Mouse (Mus musculus) natural killer cell, adult 2 months (primary cell): ENCODE measurements around the gene Sema3b.
A peak's percentile ranks its signal among the peaks of the same experiment; 100 is the strongest.

Experiments used
- DNase-seq, 2 experiments: peaks; one replicate each; pipeline ENCODE4 v3.0.0; 2022; ENCODE audit warnings: low spot score in 2 of 2

The Sema3b gene

GRCm38 (mm10) chr9:107612945-107613569 lies 4.0 kb upstream of the Sema3b start:
- DNase-seq: no peak

- peak; percentile 94 to 96 for DNase-seq
These were observed 3.3 kb upstream of the Sema3b start for GRCm38 (mm10) chr9:107612191-107612944.

DNA sequence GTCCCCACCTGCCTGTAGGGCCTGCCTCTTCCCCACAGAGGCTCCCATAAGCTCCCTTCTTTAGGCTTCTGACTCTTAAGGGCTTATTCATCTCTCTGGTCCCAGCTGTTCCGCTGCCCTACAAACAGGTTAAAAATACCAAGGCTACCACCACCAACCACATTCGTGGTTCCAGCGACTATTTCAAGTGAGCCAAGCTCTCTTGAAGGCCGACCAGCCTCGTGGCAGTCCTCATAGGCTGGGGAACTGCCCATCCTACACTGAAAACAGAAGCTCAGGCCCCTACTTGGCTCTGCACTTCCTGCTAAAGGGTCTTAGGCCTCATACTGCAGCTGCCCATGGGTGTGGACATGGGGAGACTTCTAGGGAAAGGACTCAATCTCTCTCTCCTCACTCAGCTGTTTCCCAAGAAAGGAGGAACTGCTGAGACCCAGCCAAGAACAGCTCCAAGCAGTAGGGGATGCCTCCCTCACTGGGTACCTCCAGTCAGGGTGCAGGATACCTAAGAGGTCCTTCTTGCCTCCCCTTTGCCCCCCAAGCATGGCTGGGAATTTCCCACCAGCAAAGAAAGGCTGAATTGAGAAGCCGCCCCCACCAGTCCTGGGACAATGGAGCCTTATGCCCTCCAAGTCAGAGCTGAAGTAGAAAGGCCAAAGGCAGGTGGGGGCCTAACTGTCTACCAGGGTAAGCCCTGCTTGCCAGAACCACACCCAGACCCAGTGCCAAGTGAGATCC lies 2.6 kb upstream of the Sema3b start:
- no peak for DNase-seq

DNA sequence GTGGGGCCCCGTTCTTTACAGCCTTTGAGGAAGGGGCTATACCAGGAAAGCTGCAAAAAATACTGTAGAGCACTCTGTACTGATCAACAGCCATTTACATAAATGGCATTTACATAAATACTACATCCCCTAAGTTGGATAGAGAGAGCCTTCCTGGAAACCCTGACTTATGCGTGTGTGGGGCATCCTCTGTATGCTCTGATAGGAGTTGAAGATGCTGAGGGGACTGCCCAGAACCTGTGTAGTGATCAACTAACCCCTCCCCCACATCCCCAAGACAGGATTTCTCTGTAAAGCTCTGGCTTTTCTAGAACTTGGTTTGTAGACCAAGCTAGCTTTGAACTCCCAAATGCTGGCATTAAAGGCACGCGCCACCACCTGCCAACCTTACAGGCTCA lies 403 bp upstream of the Sema3b start:
- DNase-seq: no peak

GRCm38 (mm10) chr9:107607653-107608245 lies 1.3 kb downstream of the Sema3b start:
- DNase-seq: no peak

DNA sequence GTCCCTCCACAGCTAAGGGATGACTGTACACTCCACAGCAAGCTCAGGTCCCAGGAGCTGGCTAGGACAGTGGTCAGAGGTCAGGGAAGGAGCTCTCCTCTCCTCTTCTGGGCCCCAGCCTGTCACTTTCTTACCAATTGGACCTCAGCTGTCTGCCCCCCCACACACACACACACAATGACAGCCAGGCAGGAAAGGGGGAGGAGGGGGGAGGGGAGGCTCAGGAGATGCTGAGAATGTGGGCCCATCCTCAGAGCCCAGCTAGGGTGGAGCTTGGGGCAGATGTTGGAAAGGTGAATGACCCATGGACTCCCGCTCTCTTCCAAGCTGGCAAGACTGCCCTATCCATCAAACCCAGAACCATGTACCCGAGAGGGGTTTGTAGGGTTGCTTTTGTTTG lies 2.0 kb downstream of the Sema3b start:
- DNase-seq: no peak

DNA sequence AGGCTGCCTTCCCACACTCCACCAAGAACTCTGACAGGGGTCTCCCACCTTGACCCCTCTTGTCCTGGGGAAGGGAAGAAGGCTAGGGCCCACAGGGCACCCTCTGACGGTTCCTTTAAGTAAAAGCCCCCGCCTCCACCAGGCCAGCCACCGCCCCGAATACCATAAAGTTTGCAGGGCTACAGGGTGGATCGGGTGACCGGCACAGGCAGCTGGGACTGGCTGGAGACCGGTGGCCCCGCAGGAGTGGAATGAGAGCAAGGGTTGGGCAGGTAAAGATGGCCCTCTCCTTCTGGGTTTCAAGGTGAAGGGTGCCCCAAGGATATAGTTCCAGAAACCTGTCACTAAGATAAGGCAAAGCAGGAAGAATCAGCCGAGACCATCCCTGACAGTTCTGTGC lies 2.4 kb downstream of the Sema3b start:
- DNase-seq: no peak

- DNase-seq: no peak
These were observed 3.9 kb downstream of the Sema3b start for GRCm38 (mm10) chr9:107605041-107605661.

DNA sequence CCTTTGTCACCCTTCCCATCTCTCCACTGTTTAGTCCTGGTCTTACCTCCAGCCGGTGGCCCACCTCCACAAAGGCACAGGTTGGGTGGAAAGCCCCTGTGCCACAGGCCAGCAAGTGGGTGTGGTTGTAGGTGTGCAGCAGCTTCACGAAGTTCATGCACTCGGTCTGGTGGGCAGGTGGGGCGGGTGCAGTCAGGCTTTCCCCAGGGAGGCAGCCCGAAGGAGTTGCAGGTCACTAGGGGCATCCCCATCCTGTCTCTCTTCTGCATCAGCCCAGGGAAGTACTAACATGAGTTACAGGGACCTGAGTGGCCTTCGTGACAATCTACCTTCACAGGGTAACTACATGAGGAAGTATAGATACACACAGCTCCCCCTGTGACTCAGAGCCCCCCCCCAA lies 5.8 kb downstream of the Sema3b start:
- DNase-seq: peak in 1 of 2 experiments; percentile 60

GRCm38 (mm10) chr9:107602068-107602648 lies 6.9 kb downstream of the Sema3b start:
- DNase-seq: peak; percentile 84 to 88

DNA sequence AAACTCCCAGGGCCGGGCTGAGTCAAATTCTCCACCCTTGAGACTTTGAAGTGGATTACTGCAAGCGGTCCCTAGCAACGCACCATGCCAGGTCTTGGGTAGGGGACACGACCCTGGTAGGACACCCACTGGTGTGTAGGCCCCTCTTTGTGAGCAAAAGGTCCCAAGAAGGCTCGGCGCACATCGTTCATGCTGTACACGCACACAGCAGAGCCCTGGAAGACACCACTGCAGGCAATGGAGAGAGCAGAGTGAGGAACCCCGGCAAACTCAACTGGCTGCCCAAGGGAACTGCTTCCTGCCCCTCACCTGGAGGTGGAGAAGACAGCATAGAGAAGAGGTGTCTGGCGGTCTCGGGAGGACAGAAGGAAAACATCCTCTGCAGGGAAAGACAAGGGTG lies 7.8 kb downstream of the Sema3b start:
- DNase-seq: no peak

- DNase-seq: no peak
These were observed 8.3 kb downstream of the Sema3b start for GRCm38 (mm10) chr9:107600745-107601144.

- DNase-seq: no peak
These were observed 9.2 kb downstream of the Sema3b start for GRCm38 (mm10) chr9:107599842-107600241.

- DNase-seq: no peak
These were observed 9.6 kb downstream of the Sema3b start for GRCm38 (mm10) chr9:107599433-107599832.

GRCm38 (mm10) chr9:107598385-107598784 lies 10.6 kb downstream of the Sema3b start:
- DNase-seq: no peak

DNA sequence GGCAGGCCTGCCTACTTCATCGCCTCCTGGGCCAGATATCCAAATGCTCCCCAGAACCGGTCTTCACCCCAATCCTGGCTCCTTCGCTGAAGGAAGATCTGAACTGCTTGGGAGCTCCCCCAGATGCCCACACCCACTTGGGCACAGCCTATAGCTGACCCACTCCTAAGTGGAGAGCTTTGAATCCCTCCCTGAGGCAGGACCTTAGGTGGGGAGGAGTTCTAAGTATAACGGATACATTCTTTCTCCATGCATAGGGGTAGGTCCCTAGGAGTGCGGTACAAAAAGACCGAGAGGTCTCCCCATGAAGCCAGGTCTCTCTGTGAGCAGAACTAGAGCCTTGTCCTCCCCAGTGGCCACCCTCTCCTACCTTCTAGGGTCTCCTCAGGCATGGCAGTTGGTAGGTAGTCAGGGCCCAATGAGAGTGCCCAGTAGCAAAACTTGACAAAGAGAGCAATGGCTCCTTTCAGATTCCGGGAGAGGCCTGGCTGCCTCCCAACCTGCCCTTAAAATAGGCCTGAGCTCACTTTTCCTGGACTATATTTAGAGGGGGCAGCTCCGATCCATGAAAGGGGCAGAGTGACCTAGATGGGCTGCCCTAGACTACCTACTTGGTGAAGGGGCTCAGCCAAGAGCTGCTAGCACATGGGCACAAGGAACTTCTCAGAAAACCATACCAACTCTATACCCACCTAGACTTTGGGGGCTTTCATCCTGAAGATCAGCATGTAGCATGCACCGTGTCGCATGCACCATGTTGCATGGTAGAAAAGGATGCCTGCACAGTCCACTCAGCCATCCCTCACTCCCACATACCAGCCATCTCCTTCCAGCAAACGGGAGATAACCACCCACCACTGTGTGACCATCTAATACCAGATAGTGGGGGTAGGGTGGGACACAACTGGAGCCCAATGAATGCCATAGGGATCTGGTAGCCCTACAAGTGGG lies 12.1 kb downstream of the Sema3b start:
- DNase-seq: no peak

GRCm38 (mm10) chr9:107594281-107595062 lies 14.6 kb downstream of the Sema3b start:
- DNase-seq: no peak

- DNase-seq: no peak
These were observed 15.7 kb downstream of the Sema3b start for GRCm38 (mm10) chr9:107593101-107593976.

DNA sequence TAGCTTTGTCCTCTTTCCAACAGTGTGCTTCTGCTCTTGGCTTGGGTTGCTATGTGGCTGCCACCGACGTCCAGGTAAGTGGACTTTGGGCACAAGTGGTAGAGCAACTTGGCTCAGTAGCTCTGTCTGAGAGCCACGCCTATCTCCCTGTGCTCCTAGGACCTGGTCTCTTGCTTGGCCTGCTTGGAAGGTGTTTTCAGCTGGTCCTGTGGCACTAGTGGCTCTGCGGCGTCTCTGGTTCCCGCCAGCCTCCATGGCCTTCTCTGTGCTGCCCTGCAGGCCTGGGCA lies 18.3 kb downstream of the Sema3b start:
- DNase-seq: no peak
